ENCODE assay signal across 11 mouse cellular contexts in the genomic region with DNA sequence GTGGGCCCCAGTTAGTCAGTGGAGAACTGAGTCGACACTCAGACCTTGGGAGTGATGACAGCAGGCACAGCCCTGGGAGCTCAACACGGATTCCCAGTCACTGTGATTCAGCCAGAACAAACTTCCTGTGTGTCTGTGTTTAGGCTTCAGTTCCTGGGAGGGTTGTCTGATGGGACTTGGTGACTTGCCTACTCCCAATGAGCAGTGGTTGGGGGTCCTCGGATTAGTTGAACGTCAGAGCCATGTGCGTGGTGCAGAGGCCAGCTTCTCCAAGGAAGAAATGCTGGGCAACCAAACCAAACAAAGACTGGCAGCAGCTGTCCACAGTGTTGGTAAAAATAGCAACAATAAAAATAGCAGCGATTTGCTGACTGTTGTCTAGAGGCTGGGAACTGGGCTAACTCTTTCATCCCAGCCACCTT.
DNase-seq lines count a peak whose midpoint lies in the region; ATAC-seq and TF ChIP-seq lines count a peak whose summit lies in the region.
"Had no signal": no experiment of that assay in that cellular context is flagged by ENCODE, and none has a peak within 500 bp of the region (broad histone marks: within the 10 kb centered on the region; RNA-seq: fewer than 3 reads in every experiment).

No protein-coding gene starts in this region.

- no peaks in the 10 kb centered on the region for H3K9me3 ChIP-seq in lung, postnatal 0 days (ENCODE audit: low read length)
- H3K9me3 ChIP-seq in kidney, embryonic 15.5 days (replicated peaks), result no peaks in the 10 kb centered on the region
- H3K9me3 ChIP-seq: liver, embryonic 15.5 days had no signal

- H3K9ac ChIP-seq in lung, postnatal 0 days (replicated peaks; ENCODE audit: low read depth), result no peak overlapping the region
- H3K9ac ChIP-seq in kidney, embryonic 15.5 days, result no peak overlapping the region
- H3K9ac ChIP-seq: liver, embryonic 15.5 days had no signal

- peak; percentile 34 for DNase-seq in layer of hippocampus, adult 11-12 months (ENCODE audit: low spot score)
- no peak for DNase-seq in layer of hippocampus, adult 18-20 months (ENCODE audit: low spot score in 2 of 2)
- DNase-seq in adrenal gland, adult 8-10 months, result peak; percentile 58
- peak; percentile 54 for DNase-seq in lung, postnatal 0 days (ENCODE audit: low spot score)
- DNase-seq in spleen, adult 18-20 months, result no peak
- DNase-seq in B cell, adult 2 months, result no peak
- DNase-seq: gastrocnemius, postnatal 10 days had no signal

- WGBS in lung, postnatal 0 days, result 28% methylated on average over 6 of the region's 6 CpGs
- 63% methylated on average over 6 of the region's 6 CpGs for WGBS in kidney, embryonic 15.5 days

- peak overlapping the region; percentile 28; the same call in 1 of the 2 replicates for H3K27ac ChIP-seq in embryonic fibroblast, embryonic 13.5 days (ENCODE audit: insufficient read depth, low read length)
- peak overlapping the region; percentile 39; the same call in 1 of the 2 replicates for H3K27ac ChIP-seq in lung, postnatal 0 days (ENCODE audit: low read length)
- H3K27ac ChIP-seq in kidney, embryonic 15.5 days, result no peak overlapping the region
- H3K27ac ChIP-seq: kidney, postnatal 0 days; liver, embryonic 15.5 days had no signal

- no peak overlapping the region for H3K4me3 ChIP-seq in embryonic fibroblast, embryonic 13.5 days (ENCODE audit: insufficient read depth, low read length)
- H3K4me3 ChIP-seq in lung, postnatal 0 days (ENCODE audit: low read depth, low read length), result no peak overlapping the region
- no peak overlapping the region for H3K4me3 ChIP-seq in kidney, embryonic 15.5 days (replicated peaks)
- H3K4me3 ChIP-seq: liver, embryonic 15.5 days had no signal

- H3K36me3 ChIP-seq in lung, postnatal 0 days (ENCODE audit: insufficient read depth, low read length), result no peaks in the 10 kb centered on the region
- no peaks in the 10 kb centered on the region for H3K36me3 ChIP-seq in kidney, embryonic 15.5 days
- H3K36me3 ChIP-seq: liver, embryonic 15.5 days had no signal

- H3K4me2 ChIP-seq in lung, postnatal 0 days (replicated peaks; ENCODE audit: low read depth, low read length), result no peak overlapping the region
- no peak overlapping the region for H3K4me2 ChIP-seq in kidney, embryonic 15.5 days
- H3K4me2 ChIP-seq: liver, embryonic 15.5 days had no signal

- peaks cover 6% of the 10 kb centered on the region; the same call in 1 of the 2 replicates for H3K4me1 ChIP-seq in embryonic fibroblast, embryonic 13.5 days (ENCODE audit: control insufficient read depth, insufficient read depth, low read length)
- peaks cover 9% of the 10 kb centered on the region; the same call in 1 of the 2 replicates for H3K4me1 ChIP-seq in lung, postnatal 0 days (ENCODE audit: insufficient read depth, low read depth, low read length)
- peaks cover 9% of the 10 kb centered on the region; the same call in 1 of the 2 replicates for H3K4me1 ChIP-seq in kidney, embryonic 15.5 days
- H3K4me1 ChIP-seq: liver, embryonic 15.5 days had no signal

- TF ChIP-seq CTCF in embryonic fibroblast, embryonic 13.5 days (IDR thresholded peaks at IDR 0.05; ENCODE audit: borderline replicate concordance, insufficient read depth, low read length), result no peak
- no peak for TF ChIP-seq CTCF in lung, postnatal 0 days (IDR thresholded peaks at IDR 0.05)

- H3K27me3 ChIP-seq in lung, postnatal 0 days (replicated peaks; ENCODE audit: insufficient read depth, low read length), result no peaks in the 10 kb centered on the region
- H3K27me3 ChIP-seq in kidney, embryonic 15.5 days, result no peaks in the 10 kb centered on the region
- H3K27me3 ChIP-seq: liver, embryonic 15.5 days had no signal

- no peak for TF ChIP-seq EP300 in lung, postnatal 0 days (IDR thresholded peaks at IDR 0.05)

- peak; percentile 64 for ATAC-seq in lung, postnatal 0 days
- no peak for ATAC-seq in kidney, embryonic 15.5 days (replicated peaks; ENCODE audit: low FRiP score)

- TF ChIP-seq POLR2A in embryonic fibroblast, embryonic 13.5 days (IDR thresholded peaks at IDR 0.05; ENCODE audit: low read depth, low read length), result no peak

Comparison
In these comparisons a context has a peak if more than half of its experiments do, and no peak if none do; other contexts are left out.
1. DNase-seq: peak in layer of hippocampus, adult 11-12 months (single experiment), adrenal gland, adult 8-10 months (single experiment) and lung, postnatal 0 days (single experiment); none in layer of hippocampus, adult 18-20 months (0 of 2), spleen, adult 18-20 months (0 of 2) and B cell, adult 2 months (0 of 2).